Mouse (Mus musculus): ENCODE data around the gene Zfpm1. TPM values are rescaled to one million over a fixed set of nuclear protein-coding genes. Genes with fewer than 3 reads are reported as not detected.
A peak's percentile ranks its signal among the peaks of the same experiment; 100 is the strongest.

Zfpm1 gene
- polyA plus RNA-seq, 1 experiment from 2014 or later: 26.5 TPM

DNA sequence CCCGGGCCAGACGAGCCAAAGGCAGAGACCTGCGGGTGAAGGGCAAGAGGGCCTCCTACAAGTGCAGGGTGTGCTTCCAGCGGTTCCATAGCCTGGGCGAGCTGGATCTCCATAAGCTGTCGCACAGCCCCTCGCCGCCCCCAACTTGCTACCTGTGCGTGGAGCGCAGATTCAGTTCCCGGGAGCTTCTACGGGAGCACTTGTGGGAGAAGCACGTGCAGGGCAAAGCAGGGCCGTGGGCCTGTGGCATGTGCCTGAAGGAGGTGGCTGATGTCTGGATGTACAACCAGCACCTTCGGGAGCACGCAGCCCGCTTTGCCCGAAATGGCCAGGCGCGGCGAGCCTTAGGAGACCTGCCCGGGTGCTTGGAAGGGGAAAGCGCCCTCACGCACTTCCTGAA, 13.1 kb upstream of the Zfpm1 start:
- DNase-seq (ENCODE audit: low spot score) (no peak), ATAC-seq (replicated peaks; ENCODE audit: low FRiP score) (no peak)
- H3K27ac ChIP-seq (ENCODE audit: low read depth, low read length): no peak overlapping the region
- 60% methylated on average over 24 of the region's 24 CpGs for WGBS
- H3K4me2 ChIP-seq: peak overlapping the region; percentile 64
- peaks cover 35% of the 10 kb centered on the region for H3K27me3 ChIP-seq (replicated peaks; ENCODE audit: control insufficient read depth, insufficient read depth, low read length)
- H3K9ac ChIP-seq (ENCODE audit: low read depth, low read length): peak overlapping the region; percentile 64
- no peaks in the 10 kb centered on the region for H3K36me3 ChIP-seq (ENCODE audit: control insufficient read depth, insufficient read depth, low read length)
- peak overlapping the region; percentile 47 for H3K4me3 ChIP-seq (ENCODE audit: low read depth, low read length)
- peaks cover 11% of the 10 kb centered on the region for H3K4me1 ChIP-seq (replicated peaks; ENCODE audit: control insufficient read depth, insufficient read depth, low read length)
- no peaks in the 10 kb centered on the region for H3K9me3 ChIP-seq (ENCODE audit: control insufficient read depth, low read length)

DNA sequence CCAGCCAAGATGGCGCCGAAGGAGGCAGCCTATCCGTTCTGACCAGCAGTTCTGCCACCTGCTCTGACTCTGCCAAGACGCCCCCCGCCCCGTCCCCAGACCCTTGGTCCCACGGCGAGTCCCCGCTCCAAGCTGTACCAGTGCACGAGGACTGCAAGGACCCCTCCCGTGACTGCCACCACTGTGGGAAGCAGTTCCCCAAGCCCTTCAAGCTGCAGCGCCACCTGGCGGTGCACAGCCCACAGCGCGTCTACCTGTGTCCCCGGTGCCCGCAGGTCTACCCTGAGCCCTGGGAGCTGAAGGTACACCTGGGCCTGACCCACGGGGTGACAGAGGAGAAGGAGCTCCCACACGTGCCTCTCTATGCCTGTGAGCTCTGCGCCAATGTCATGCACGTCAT, 12.5 kb upstream of the Zfpm1 start:
- Histone ChIP-seq H3K9me3 (ENCODE audit: control insufficient read depth, low read length) (no peaks in the 10 kb centered on the region), H3K4me1 (replicated peaks; ENCODE audit: control insufficient read depth, insufficient read depth, low read length) (peaks cover 16% of the 10 kb centered on the region), H3K4me2 (peak overlapping the region; percentile 64), H3K27ac (ENCODE audit: low read depth, low read length) (no peak overlapping the region), H3K4me3 (ENCODE audit: low read depth, low read length) (peak overlapping the region; percentile 47), H3K9ac (ENCODE audit: low read depth, low read length) (peak overlapping the region; percentile 64), H3K27me3 (replicated peaks; ENCODE audit: control insufficient read depth, insufficient read depth, low read length) (peaks cover 30% of the 10 kb centered on the region), H3K36me3 (ENCODE audit: control insufficient read depth, insufficient read depth, low read length) (no peaks in the 10 kb centered on the region)
- WGBS: 4% methylated on average over 21 of the region's 21 CpGs
- ATAC-seq (replicated peaks; ENCODE audit: low FRiP score): peak; percentile 52
- peak; percentile 79 for DNase-seq (ENCODE audit: low spot score)

DNA sequence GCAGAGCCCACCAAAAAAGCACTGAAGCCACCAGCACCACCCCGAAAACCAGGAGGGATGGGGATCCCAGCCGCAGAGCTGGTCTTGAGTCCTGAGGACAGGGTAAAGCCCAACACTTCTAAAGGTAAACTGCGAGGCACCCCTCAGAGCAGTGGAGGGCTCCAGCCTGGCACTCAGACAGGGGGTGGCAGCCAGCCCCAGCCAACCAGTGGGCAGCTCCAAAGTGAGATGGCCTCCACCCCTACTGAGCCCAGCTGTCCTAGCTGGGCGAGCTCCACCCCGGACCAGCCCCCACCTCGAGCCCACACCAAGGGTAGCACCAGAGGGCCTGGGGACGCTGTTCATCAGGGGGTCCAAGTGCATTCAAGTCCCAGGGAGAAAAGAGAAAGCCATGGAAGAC, 11.4 kb upstream of the Zfpm1 start:
- Histone ChIP-seq H3K27me3 (replicated peaks; ENCODE audit: control insufficient read depth, insufficient read depth, low read length) (peaks cover 29% of the 10 kb centered on the region), H3K36me3 (ENCODE audit: control insufficient read depth, insufficient read depth, low read length) (no peaks in the 10 kb centered on the region), H3K4me1 (replicated peaks; ENCODE audit: control insufficient read depth, insufficient read depth, low read length) (peaks cover 28% of the 10 kb centered on the region), H3K4me2 (no peak overlapping the region), H3K4me3 (ENCODE audit: low read depth, low read length) (no peak overlapping the region), H3K27ac (ENCODE audit: low read depth, low read length) (no peak overlapping the region), H3K9ac (ENCODE audit: low read depth, low read length) (no peak overlapping the region), H3K9me3 (ENCODE audit: control insufficient read depth, low read length) (no peaks in the 10 kb centered on the region)
- 75% methylated on average over 7 of the region's 7 CpGs for WGBS
- ATAC-seq (replicated peaks; ENCODE audit: low FRiP score) (no peak), DNase-seq (ENCODE audit: low spot score) (no peak)

DNA sequence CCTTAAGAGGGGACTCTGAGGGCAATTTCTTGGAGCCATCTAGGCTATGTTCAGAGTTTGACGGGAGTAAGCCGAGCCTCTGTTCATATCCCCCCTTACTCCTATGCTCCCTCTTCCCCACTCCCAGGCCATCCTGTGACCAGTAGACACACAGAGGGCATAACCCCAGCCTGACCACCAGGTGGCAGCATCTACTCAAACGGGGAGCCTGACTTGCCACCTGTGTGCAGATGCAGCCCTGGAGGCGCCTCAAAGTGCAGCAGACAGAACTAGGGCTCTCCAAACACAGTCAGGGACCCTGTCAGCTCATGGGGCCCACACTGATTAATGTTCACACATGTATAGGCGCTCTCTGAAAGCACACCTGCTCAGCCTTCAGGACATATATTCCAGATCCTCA, 8.8 kb upstream of the Zfpm1 start:
- DNase-seq (ENCODE audit: low spot score): peak; percentile 83
- Histone ChIP-seq H3K4me1 (replicated peaks; ENCODE audit: control insufficient read depth, insufficient read depth, low read length) (peaks cover 49% of the 10 kb centered on the region), H3K9ac (ENCODE audit: low read depth, low read length) (no peak overlapping the region)

DNA sequence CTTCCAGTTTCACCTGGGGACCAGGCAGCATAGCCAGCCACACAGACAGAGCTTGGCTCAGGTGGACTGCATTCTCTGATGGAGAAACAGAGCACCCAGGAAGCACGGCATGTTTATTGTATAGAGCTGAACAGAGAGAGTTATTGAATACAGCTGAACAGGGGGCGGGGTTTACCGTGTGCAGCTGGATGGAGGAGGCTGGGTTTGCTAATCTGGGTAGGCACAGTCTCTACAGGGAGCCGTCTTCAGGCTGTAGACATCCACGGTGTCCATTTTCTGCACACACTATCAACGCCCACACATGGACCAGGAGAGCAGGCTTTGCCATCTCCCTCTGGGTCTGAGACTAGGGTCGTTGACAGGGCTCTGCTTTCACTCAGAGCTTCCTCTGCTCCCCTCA, 8.1 kb upstream of the Zfpm1 start:
- Histone ChIP-seq H3K4me1 (replicated peaks; ENCODE audit: control insufficient read depth, insufficient read depth, low read length) (peaks cover 47% of the 10 kb centered on the region), H3K4me2 (peak overlapping the region; percentile 30), H3K36me3 (ENCODE audit: control insufficient read depth, insufficient read depth, low read length) (no peaks in the 10 kb centered on the region), H3K27ac (ENCODE audit: low read depth, low read length) (peak overlapping the region; percentile 50), H3K9ac (ENCODE audit: low read depth, low read length) (no peak overlapping the region), H3K9me3 (ENCODE audit: control insufficient read depth, low read length) (no peaks in the 10 kb centered on the region), H3K27me3 (replicated peaks; ENCODE audit: control insufficient read depth, insufficient read depth, low read length) (peaks cover 13% of the 10 kb centered on the region), H3K4me3 (ENCODE audit: low read depth, low read length) (no peak overlapping the region)
- ATAC-seq (replicated peaks; ENCODE audit: low FRiP score) (peak; percentile 77), DNase-seq (ENCODE audit: low spot score) (no peak)
- WGBS: 30% methylated on average over 7 of the region's 7 CpGs

More for the DNA sequence above, 8.8 kb upstream of the Zfpm1 start:
- WGBS: 6% methylated on average over 5 of the region's 5 CpGs
- Histone ChIP-seq H3K4me3 (ENCODE audit: low read depth, low read length) (no peak overlapping the region), H3K4me2 (no peak overlapping the region; the same call in 1 of the 2 replicates), H3K36me3 (ENCODE audit: control insufficient read depth, insufficient read depth, low read length) (no peaks in the 10 kb centered on the region), H3K9me3 (ENCODE audit: control insufficient read depth, low read length) (no peaks in the 10 kb centered on the region), H3K27ac (ENCODE audit: low read depth, low read length) (no peak overlapping the region), H3K27me3 (replicated peaks; ENCODE audit: control insufficient read depth, insufficient read depth, low read length) (peaks cover 13% of the 10 kb centered on the region)
- ATAC-seq (replicated peaks; ENCODE audit: low FRiP score): peak; percentile 71

DNA sequence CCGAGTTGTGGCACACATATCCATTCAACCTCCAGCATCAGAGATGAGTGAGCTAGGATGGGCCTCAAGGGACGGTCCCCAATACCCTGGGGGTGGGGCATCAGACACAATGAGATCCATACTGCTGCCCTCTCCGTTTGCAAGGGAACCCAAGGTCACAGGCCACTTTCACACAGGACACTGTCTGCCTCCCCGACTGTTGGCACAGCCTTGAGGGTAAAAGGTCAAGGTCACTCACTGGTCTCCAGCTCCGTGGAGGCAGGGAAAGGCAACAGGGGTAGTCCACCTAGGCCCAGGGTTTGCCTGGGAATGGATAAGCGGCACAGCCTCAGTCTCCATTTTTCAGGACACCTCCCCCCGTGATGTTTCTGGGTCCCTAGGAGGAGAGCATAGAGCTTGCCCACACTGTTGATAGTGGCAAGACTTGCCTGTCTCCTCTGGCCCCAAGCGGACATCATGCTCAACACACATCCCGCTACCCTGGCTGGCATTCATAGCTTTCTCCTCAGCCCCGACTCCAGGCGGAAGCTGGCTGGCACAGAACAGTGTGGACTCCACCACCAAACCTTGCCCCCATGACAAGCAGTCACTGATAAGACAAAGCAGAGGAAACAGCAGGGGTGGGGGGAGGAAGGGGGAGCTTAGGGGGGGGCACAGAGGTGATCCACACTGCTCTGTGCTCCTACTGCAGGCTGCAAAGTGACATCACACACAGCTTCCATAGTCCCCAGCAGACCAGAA, 7.1 kb upstream of the Zfpm1 start:
- no peaks in the 10 kb centered on the region for H3K9me3 ChIP-seq (ENCODE audit: control insufficient read depth, low read length)
- ATAC-seq (replicated peaks; ENCODE audit: low FRiP score): no peak
- peaks cover 13% of the 10 kb centered on the region for H3K27me3 ChIP-seq (replicated peaks; ENCODE audit: control insufficient read depth, insufficient read depth, low read length)
- peaks cover 45% of the 10 kb centered on the region for H3K4me1 ChIP-seq (replicated peaks; ENCODE audit: control insufficient read depth, insufficient read depth, low read length)
- 0 out of 2 replicates have a peak overlapping the region, but pooled peaks have one; percentile 8 for H3K27ac ChIP-seq (ENCODE audit: low read depth, low read length)
- DNase-seq (ENCODE audit: low spot score): no peak
- peak overlapping the region; percentile 13; the same call in 1 of the 2 replicates for H3K9ac ChIP-seq (ENCODE audit: low read depth, low read length)
- peak overlapping the region; percentile 13; the same call in 1 of the 2 replicates for H3K4me2 ChIP-seq
- 63% methylated on average over 11 of the region's 11 CpGs for WGBS
- H3K36me3 ChIP-seq (ENCODE audit: control insufficient read depth, insufficient read depth, low read length): no peaks in the 10 kb centered on the region
- H3K4me3 ChIP-seq (ENCODE audit: low read depth, low read length): no peak overlapping the region

DNA sequence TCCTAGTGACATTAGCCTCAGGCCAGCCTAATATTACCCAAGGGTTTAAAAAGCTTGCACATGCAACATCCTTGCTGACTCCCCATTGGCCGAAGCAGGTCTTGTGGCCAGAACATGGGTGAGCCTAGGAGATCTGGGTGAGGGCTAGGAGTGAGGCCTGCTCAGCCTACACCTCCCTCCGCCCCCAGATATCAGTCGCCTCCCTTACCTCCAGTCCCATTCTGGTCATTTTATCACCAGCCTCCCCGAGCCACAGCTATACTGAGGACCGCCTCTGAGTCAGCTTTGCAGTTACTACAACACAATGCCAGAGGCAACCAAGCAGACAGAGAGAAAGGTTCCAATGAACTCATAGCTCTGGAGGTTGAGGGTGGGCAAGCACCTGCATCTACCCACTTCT, 5.6 kb upstream of the Zfpm1 start:
- H3K36me3 ChIP-seq (ENCODE audit: control insufficient read depth, insufficient read depth, low read length): no peaks in the 10 kb centered on the region
- WGBS: 72% methylated on average over 5 of the region's 5 CpGs
- H3K4me1 ChIP-seq (replicated peaks; ENCODE audit: control insufficient read depth, insufficient read depth, low read length): peaks cover 57% of the 10 kb centered on the region
- no peak overlapping the region for H3K4me3 ChIP-seq (ENCODE audit: low read depth, low read length)
- H3K9me3 ChIP-seq (ENCODE audit: control insufficient read depth, low read length): no peaks in the 10 kb centered on the region
- 0 out of 2 replicates have a peak overlapping the region, but pooled peaks have one; percentile 15 for H3K27ac ChIP-seq (ENCODE audit: low read depth, low read length)
- H3K4me2 ChIP-seq: no peak overlapping the region
- H3K27me3 ChIP-seq (replicated peaks; ENCODE audit: control insufficient read depth, insufficient read depth, low read length): 0 out of 2 replicates have a peak, but pooled peaks cover 2% of the 10 kb centered on the region
- no peak overlapping the region for H3K9ac ChIP-seq (ENCODE audit: low read depth, low read length)
- ATAC-seq (replicated peaks; ENCODE audit: low FRiP score): peak; percentile 21; the same call in 1 of the 2 replicates
- DNase-seq (ENCODE audit: low spot score): no peak

- ATAC-seq (replicated peaks; ENCODE audit: low FRiP score) (no peak), DNase-seq (ENCODE audit: low spot score) (no peak)
- no peak overlapping the region for H3K4me2 ChIP-seq
- no peak overlapping the region for H3K27ac ChIP-seq (ENCODE audit: low read depth, low read length)
- WGBS: 76% methylated on average over 18 of the region's 18 CpGs
- no peak overlapping the region for H3K4me3 ChIP-seq (ENCODE audit: low read depth, low read length)
- peaks cover 57% of the 10 kb centered on the region for H3K4me1 ChIP-seq (replicated peaks; ENCODE audit: control insufficient read depth, insufficient read depth, low read length)
- 0 out of 2 replicates have a peak overlapping the region, but pooled peaks have one; percentile 2 for H3K9ac ChIP-seq (ENCODE audit: low read depth, low read length)
- H3K27me3 ChIP-seq (replicated peaks; ENCODE audit: control insufficient read depth, insufficient read depth, low read length): no peaks in the 10 kb centered on the region
- no peaks in the 10 kb centered on the region for H3K36me3 ChIP-seq (ENCODE audit: control insufficient read depth, insufficient read depth, low read length)
- no peaks in the 10 kb centered on the region for H3K9me3 ChIP-seq (ENCODE audit: control insufficient read depth, low read length)
Observed at GRCm38 (mm10) chr8:122277204-122277995, 4.5 kb upstream of the Zfpm1 start.

Data from liver, embryonic 11.5 days (tissue).